Mouse (Mus musculus): ENCODE measurements around the gene Rfx4. TPM values are rescaled to one million over a fixed set of nuclear protein-coding genes. Genes with fewer than 3 reads are reported as not detected.

Rfx4 gene
- total RNA-seq, 2 experiments from 2014 or later: 0.09 to 0.11 TPM

DNA sequence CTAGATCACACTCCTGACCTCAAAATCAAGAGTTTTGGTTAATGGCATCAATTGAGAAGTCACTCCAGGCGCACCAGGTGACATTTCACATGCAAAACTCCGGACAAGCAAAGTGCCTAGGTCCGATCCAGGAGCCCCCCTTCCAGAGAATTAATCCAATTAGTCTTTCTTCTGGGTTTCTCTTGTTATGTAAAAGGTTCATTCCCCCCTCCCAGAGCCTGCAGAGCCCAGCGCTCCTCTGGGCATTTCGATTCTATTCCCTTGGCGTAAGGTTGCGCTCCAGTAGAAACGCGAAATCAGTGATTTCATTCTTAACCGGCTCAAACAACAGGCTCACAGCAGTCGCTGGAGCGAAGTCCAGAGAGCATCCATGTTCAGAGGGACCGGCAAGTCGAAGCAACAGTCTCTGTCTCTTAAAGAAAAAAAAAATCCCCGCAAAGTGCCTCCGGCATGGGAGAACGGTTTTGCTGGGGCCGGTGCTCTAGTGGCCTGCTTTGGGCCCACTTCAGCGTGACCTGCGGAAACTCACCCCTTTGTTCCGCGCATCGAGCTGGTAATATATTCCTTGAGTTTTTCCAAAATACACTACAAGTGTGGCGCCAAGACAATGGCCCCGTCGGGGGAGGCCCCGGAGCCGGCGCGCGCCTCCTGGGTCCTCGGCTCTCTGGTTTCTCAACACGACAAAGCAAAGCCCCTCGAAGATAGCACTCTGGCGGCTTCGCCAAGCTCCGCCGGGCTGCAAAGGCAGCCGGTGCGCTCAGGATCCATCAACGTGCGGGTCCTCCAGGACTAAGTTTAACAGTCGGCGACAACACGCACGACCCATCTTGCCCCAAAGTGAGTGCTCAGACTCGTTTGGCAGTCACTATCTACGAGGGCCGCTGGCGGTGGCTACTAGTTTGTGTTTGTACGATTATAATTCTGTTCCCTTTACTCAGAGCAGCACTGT is 2.9 kb downstream of the Rfx4 start:
- DNase-seq: no peak

DNA sequence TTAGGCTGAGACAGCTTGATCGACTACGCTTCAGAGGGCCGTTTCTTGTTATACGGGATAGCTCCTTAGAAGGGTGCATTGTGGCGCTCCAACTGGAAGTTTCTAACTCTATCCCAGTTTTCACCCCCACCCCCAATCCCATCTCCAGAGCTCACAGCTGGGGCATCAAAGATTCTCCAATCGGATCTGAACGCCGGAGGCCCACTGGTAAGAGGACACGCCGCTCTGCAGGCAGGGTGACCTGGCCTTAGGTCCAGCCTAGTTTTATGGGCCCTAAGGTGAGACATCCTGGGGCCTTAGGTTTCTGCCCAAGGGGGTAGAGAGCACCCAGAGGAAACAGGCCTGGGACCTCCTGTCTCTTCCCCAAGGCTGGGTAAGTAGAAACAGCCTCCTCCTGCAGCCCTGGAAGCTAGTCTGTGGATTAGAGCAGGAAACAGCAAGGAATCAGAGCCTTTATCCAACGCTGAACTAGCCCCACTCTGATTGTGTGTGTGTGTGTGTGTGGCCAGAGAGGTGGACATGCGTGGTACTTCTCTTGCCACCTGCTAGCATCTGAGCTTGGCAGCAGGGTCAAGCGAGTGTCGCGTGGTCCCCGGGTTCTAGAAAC is 3.8 kb downstream of the Rfx4 start:
- DNase-seq: no peak

DNA sequence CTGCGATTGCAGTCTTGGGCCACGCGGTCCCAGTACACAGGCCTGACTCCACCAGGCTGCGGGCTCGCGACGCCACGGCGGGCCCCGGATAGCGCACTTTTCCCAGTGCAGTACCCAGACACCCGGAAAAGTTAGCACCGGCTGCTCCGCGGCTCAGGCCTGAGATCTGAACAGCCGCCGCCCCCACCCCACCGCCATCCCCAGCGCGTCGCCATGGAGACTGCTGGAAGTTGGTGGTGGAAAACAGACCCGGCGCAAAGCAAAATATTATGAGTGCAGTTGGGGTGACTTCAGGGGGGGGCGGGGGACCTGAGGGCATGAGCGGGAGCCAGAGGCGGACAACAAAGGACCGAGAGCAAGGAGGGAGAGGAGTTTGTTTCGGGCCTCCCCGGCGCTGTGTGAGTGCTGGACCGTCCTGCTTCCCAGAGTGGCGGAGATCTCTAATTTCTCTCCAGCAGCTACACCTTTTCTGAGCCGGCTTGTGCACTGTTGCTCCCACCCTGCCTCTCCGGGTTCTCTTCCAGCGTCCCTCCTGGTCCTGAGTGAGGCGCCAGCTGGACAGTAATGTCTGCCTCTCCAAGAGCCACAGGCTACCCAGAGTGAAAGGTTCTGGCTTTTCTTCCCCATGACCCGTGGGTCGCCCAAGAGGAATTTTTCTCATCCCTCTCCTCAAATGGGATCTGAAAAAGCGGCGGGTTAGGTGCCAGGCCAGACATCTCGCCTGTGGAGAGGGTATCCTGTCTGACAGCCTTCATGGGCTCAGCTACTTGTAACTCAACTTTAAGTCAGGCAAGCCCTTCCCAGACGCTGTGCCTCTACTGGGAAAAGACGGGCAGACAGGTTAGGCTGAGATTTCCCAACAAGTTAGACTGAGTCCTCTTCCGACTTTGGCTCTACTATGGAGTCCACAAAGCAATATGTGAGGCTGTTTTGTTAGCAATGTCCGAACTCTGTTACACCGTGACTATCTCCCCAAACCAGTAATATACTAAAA is 4.6 kb downstream of the Rfx4 start:
- DNase-seq: no peak

DNA sequence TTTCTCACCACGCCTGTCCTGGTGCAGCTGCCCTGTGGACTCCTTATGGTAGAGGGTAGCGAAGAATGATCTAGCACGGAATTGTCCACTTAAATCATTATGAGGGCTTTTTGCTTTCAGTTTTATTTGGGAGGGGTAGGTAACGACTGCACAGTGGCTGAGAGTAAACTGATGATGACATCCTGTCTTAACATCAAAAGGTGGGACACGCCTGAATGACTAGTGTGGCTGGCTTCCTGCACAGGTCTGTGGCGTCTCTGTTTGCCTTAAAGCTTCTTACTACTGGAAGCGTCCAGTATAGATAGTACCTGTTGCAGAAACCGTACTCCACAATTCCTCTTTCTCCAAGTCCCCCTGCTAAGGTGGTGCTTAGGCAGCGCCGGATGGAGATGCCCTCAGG is 12.9 kb downstream of the Rfx4 start:
- no peak for DNase-seq

DNA sequence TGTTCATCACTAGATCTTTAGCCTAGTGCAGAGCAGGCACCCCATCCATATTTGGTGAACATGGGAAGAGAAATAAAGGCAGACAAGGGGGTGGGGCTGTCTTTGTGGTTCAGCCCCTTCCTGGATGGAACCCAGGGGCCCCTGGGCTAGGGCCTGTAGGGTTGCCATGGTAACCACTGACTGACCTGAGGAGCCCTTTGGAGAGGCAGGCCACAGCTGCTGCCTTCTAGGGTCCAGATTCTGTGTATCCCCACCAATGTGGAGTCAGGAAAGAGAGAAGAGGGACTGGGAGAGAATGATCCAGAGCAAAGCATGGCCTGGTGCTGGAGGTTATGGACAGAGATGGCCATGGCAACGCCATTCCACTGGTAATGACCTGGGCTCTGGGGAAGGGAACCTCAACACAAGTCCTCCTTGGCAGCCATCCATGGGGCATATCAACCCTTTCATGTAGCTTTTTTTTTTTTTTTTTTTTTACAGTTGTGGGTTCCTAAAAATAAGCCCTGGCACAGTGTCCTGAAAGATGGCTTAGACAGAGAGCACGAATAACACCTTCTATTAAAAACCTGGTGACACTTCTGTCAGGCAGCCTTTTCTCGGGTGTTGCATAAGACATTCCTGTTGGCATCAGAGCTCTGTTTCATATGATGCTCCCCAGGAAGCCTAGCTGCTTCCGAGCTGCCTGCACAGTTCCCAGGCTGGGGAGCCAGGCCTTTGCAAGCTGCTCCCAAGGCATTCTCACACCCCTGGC is 16.7 kb downstream of the Rfx4 start:
- no peak for DNase-seq

DNA sequence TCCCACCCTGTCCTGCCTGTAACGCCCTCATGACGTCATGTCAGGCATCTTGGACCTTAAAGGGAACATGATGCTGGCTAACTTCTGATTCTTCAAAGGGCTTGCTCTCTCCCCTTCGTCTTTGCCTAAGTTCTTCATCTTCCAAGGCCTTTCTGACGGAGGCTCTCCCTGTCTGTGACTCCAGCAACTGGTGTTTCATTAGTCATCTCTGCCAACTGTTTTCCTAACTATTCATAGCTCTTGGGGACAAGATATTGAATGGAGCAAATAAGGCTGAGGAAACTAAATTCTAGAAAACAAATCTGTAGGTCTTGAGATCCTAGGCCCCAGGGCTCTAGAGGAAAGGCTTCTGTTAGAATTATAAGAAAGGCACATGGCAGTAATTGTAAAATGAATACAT is 18.0 kb downstream of the Rfx4 start:
- DNase-seq: no peak

DNA sequence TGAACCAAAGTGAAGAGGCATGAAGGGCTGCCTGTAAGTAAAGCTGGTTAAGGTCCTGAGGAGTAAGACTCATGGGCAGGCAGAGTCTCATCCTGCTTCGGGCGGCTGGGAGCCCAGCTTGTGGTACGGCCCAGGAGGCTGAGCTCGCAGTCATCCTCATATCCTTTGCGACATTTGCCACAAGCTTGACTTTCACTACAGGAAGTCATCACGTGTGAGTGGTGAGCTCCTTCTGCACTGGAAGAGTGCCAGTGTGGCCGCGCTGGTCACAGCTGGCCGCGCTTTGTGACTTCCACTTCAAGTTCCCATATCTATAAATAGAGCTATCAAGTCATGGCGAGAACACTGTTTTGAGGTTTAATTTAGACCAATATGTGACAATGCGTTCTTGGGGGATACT is 18.7 kb downstream of the Rfx4 start:
- DNase-seq: peak; percentile 60

DNA sequence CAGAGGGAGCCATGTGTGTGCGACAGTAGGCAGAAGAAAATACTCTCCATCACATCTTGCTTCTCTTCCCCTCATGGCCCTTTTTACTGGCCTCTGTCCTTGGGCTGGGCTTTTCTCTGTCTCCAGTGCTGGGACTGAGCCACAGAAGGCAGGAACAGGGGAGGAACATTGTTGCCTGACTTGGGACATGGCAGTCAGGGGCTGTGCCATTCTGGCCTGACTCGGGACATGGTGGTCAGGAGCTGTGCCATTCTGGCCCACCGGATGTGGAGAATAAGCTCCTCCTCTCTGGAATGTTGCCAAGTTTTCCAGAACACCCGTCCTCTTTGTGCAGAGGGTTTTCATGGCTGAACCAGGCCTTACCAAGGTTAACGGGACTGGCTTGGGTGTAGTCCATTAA is 21.2 kb downstream of the Rfx4 start:
- DNase-seq: no peak

DNA sequence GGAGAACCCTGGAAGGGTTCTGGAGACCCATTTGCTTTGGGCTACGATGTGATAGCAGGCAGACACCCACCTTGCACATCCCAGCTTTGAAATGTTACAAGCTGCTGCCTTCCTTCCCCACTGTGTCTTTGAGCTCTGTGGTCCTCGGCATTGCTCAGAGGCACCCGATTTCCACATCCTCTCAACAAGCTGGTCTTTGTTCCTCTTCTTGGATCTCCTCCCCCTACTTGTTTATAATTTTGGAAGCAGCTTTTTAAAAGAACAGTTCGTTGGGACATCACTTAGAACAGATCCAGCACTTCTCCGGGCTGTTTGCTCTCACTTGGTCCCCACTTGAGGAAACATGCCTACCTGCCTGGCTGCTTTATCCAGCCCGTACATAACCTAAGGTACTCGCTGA is 22.1 kb downstream of the Rfx4 start:
- DNase-seq: no peak

DNA sequence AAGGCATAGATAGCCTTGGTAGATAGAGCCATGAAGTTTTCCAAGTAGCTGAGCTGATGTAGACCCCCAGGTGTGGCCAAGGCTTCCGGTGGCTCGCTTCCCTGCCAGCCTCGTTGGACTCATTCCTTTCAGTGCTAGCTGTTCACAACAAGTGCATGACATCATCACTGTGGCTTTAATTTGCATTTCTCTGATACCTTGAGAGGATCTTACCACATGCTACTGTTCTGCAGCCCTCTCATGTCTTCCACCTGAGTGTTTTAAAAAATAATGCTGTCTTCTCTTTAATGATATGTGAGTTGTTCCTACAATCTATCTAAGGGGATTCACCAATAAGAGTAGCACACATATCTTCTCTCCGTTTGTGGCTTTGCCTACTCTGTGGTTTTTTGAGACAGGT is 25.0 kb downstream of the Rfx4 start:
- DNase-seq: no peak

DNA sequence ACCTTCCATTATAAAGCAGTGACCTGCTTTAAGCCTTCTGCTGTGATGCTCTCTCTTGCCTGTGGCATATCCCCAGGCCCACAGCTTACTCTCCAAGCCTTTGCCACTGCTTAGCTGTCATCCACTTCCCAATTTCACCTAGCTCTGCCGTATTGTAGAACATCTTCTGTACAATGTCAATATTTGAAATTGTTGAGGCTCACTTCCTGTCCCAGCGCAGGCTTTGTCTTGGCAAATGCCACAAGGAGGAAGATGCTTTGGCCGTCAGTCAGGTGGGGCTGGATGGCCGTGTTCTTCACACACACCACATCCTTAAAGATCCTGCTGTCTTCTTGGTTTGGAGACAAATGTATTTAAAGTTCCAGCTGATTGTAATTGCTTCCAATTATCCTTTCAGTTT is 29.5 kb downstream of the Rfx4 start:
- DNase-seq: no peak

DNA sequence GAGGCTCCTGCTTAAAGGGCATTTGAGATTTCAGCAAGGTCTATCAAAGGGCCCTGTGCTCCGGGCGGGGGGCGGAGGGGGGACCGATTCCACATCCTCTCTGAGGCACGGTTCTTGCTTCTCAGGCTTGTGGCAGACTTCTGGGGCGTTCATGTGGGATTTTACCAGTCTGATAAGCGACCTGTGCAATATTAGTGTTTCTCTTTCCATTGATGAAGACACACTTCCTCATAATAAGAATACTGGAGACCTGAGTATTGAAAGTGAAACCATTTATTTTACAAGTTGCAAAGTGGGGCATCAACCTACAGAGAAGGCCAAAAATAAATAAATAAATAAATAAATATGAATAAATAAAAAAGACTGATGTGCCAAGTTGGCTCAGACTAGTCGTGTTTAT is 34.5 kb downstream of the Rfx4 start:
- DNase-seq: no peak

DNA sequence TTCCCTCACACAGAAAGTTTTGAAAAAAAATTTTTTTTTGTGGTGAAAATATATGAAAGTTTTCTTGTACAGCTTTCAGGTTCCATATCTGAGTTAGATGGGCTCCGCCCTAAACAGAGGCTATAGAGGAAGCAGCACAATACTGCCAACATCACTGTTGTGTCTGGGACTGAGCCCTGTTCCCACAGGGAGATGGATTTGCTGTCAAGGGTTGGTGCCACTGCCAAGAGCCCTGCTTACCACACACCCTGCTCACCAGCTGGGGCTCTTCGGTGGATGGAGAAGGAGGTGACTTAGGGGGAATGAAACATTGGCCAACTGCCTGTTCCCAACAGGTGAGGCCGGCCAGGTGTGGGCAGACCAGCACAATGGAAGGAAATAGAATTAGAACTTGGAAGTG is 35.3 kb downstream of the Rfx4 start:
- DNase-seq: no peak

DNA sequence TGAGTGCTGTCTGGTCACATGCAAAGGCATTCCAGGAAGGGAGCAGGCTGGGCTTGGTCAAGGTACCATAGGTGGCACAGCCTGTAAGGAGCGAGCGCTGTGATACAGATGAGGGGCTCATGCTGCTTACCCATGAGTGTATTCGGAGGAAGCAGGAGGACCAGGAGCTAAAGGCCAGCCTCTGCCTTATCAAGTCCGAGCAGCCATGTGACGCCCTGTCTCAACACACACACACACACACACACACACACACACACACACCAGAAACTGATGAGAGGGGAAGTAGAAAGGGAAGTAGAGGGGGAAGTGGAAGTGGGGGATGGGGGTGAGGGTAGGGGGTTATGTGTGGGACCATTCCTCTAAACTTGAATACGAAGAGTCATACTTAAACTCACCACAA is 45.7 kb downstream of the Rfx4 start:
- no peak for DNase-seq

DNA sequence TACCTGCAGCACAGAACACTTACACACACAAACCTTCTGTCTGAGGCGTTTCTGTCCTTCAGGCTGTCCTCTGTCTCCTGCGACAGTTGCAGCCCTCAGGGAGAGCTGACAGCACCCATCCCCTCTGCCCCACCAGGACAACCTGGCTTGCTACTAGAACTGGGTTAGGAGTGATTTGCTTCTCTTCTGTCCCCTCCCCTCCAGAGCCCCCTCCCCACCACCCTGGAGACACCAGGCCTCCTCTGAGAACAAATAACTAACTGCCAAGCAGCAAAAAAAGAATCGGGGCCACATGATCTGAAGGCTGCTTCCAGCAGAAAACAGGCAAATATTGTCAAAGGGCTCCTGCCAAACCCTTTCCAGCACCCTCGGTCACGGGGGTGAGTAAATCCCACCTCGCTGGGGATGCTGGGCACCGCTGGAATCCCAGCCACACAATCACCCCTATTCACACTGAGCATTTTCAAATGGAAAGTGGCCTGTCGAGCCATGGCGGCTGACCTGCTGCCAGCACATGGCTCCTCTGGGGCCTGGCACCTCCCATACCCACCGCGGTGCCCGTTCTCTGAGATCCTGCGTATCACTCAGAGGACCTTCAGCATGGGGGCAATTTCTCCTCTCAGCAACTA is 47.5 kb downstream of the Rfx4 start:
- DNase-seq: no peak

DNA sequence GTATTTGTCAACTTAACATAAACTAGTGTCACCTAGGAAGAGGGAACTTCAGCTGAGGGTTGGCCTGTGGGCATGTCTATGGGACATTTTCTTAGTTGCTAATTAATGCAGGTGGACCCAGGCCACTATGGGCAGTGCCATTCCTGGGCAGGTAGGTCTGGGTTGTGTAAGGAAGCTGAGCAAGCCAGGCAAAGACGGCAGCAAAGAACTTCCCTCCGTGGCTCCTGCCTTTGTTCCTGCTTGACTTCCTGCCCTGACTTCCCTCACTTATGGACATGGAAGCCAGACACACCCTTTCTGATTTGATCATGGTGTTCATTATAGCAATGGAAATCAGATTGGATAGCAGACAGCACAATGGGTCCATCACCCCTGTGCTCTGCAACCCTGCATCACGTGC is 49.7 kb downstream of the Rfx4 start:
- DNase-seq: no peak

DNA sequence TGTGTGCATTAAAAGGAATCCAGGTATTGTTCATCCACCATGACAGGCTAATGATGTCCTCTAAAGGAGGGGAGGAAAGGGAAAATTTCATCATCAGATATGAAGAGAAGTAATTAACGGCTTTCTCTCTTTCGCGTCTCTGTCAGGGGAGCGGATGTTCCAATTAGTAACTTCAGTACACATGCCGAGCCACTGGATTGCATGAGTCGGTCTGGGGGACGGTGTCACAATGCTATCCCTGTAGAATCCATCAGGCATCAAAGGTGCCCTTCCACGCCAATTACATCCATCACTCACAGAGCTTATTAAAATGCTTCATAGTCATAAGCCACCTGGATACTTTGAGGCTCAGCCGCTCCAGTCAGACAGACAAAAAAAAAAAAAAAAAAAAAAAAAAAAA is 51.3 kb downstream of the Rfx4 start:
- no peak for DNase-seq

DNA sequence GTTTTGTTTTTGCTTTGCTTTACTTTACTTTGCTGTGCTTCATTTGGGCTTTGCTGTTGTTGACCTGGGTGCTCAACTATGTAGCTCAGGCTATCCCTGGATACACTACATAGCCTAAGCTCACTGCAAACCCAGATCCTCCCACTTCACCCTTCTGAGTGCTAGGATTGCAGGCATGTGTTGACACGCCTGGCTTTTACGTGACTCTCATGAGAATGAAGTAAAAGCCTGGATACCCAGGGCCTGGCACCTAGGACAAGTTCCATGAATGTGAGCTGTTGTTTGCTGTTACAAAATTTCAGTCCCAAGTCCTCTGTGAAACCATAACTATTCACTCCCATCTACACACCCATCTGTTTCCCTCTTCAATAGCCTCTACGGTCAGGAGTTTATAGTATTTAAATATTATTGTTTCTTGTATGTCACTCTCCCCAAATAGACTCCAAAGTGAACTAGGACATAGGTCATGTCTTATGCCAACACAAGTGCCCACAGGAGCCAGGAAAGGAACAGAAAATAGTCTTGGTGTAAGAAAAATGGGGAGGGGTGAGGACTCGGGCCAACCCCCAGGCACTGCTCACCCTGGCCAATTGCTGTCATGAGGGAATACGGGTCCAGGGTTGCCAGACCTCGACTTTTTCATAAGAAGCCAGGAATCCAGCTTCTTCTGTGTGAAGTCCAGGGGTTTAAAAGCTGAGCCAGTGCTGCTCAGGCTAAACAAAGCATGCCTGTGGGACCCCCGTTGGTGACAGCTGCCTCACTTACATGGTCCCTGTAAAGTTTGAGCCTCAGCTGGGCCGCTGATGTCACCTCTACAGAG is 54.4 kb downstream of the Rfx4 start:
- DNase-seq: peak; percentile 22

DNA sequence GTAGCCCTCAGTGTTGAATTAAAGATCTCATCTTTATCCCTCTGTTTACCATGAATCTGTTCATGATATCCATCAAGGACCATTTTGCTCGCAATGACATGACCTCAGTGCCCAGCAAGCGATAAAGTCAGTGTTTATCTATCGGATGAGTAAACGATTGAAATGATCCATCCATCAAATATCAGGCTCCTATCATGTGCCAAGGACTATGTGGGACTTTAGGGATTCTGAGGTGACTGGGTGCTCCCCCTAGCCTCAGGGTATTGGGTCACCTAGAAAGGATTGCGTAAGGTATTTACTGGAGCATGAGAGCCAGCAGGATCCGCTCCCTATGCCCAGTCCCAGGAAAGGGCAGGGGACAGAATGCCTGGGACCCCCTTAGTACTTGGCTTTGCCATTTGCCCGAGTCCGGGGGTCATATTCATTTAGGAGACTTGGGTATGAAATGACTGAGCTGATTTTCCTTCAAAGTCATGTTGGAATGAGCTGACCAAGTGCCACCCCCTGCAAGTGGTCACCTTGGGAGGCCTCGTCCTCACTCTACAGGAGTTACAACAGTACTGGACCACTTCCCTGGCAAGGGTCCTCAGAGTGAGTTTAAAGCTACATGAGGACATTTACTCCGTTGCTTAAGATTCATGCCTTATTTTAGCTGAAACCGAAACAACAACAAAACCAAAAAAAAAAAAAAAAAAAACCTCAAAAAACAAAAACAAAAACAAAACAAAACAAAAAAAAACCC is 55.5 kb downstream of the Rfx4 start:
- no peak for DNase-seq

DNA sequence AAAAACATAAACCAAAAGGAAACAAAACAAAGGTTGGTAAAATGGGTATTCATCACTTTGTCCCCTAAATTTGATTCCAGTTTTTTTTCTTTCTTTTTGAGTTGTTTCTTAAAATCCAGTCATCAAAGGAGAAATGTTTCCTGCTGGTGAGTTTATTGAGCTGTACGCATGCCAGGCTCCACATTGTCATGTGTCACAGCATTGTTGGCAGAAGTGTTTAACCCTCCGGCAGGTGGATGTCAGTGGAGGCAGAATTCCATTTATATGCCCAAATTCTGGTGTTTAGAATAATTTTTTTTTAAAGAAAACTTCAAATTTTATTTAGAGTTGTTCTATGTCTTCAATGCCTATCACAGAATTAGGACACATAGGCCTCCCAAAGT is 56.0 kb downstream of the Rfx4 start:
- DNase-seq: no peak

Data from gastrocnemius, postnatal 10 days (tissue).